Mouse (Mus musculus): ENCODE data around the gene Samd7.

- TF ChIP-seq CTCF (IDR thresholded peaks at IDR 0.05; ENCODE audit: control insufficient read depth, insufficient read depth, low read length) (no peak), POLR2A (IDR thresholded peaks at IDR 0.05; ENCODE audit: borderline replicate concordance, control insufficient read depth, low read depth, low read length) (no peak)
These were observed 18.9 kb upstream of the Samd7 start for GRCm38 (mm10) chr3:30727209-30727608.
